Mouse (Mus musculus) testis, adult 2 months (tissue): ENCODE data around the gene Gm26602. TPM values are rescaled to one million over a fixed set of nuclear protein-coding genes. Genes with fewer than 3 reads are reported as not detected.

Experiments used
- H3K27ac ChIP-seq: fragments of 200-500 bp; 2 replicates; pipeline ENCODE4 v1.5.1; 2012; ENCODE audit warnings: low read depth, low read length; ENCODE audit not compliant: control insufficient read depth, insufficient read depth
- H3K27me3 ChIP-seq: fragments of 200-500 bp; 2 replicates; pipeline ENCODE4 v1.6.1; 2012; ENCODE audit warnings: mild to moderate bottlenecking, low read length, moderate library complexity; ENCODE audit not compliant: control insufficient read depth, insufficient read depth
- H3K36me3 ChIP-seq: fragments of 200-500 bp; 2 replicates; pipeline ENCODE4 v1.6.1; 2012; ENCODE audit warnings: mild to moderate bottlenecking, low read length; ENCODE audit not compliant: control insufficient read depth, insufficient read depth
- H3K4me1 ChIP-seq: fragments of 200-500 bp; 2 replicates; pipeline ENCODE4 v1.6.1; 2012; ENCODE audit warnings: low read length; ENCODE audit not compliant: control insufficient read depth, insufficient read depth
- H3K4me3 ChIP-seq: fragments of 200-500 bp; 2 replicates; pipeline ENCODE4 v1.5.1; 2012; ENCODE audit warnings: low read depth, mild to moderate bottlenecking, low read length, moderate library complexity, mixed read lengths; ENCODE audit not compliant: control insufficient read depth
- CTCF ChIP-seq: fragments of 200-500 bp; IDR thresholded peaks from 2 replicates; pipeline ENCODE4 v1.5.1; 2012; ENCODE audit warnings: low read depth, mild to moderate bottlenecking, inconsistent platforms, low read length, moderate library complexity; ENCODE audit not compliant: control insufficient read depth, insufficient read depth, insufficient replicate concordance
- POLR2A ChIP-seq: fragments of 200-500 bp; IDR thresholded peaks from 2 replicates; pipeline ENCODE4 v1.6.1; 2012; ENCODE audit warnings: low read depth, mild to moderate bottlenecking, inconsistent platforms, low read length, moderate library complexity; ENCODE audit not compliant: control insufficient read depth
- polyA plus RNA-seq: library from polyadenylated mRNA; depleted of rRNA; stranded (reverse); fragments of >200 nt; gene quantifications from 2 replicates; pipeline ENCODE4 v1.2.3, GENCODE M21; 2012

The Gm26602 gene
- polyA plus RNA-seq, 1 experiment: not detected

DNA sequence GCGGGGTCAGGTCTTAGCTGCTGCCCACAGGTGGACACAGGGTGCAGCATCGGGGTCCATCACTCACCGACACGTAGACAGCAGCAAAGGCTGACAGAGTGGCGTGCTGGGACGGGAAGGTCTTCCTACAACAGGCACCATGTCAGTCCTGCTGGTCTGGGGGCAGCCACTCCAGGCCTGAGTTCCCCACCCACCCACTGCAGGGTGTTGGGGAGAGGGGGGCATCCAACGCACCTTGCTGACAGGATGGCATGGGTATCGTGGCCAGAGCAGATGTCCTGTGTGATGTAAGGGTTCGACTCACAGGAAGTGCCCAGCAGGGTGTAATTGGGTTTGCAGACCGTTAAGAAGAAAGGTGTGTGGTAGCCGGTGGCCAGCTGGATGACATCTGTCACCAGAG lies 44.1 kb upstream of the Gm26602 start:
- H3K27me3 ChIP-seq: no peaks in the 10 kb centered on the region
- H3K4me1 ChIP-seq: no peaks in the 10 kb centered on the region; the same call in 1 of the 2 replicates
- TF ChIP-seq POLR2A (no peak), CTCF (no peak)
- H3K27ac ChIP-seq: no peak overlapping the region
- H3K4me3 ChIP-seq: no peak overlapping the region
- no peaks in the 10 kb centered on the region; the same call in 1 of the 2 replicates for H3K36me3 ChIP-seq

DNA sequence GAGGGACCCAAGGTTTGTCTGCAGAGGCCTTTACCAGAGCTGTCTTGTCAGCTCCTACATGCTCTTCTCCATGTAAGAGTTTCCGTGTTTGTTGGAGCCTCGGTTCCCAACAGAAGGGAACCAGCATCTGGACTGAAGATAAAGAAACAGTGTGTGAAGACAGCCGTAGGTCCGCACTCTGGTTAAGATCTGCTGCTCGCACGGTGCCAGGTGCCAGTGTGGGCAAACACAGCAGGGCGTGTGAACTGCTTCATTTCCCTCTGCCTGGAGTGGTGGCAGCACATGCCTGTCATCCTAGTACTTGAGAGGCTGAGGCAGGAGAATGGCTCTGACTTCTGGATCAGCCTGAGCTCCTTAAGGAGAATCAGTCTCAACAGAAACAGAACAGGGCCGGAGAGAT lies 38.8 kb upstream of the Gm26602 start:
- H3K36me3 ChIP-seq: no peaks in the 10 kb centered on the region
- no peaks in the 10 kb centered on the region for H3K27me3 ChIP-seq
- peaks cover 8% of the 10 kb centered on the region for H3K4me1 ChIP-seq
- TF ChIP-seq CTCF: no peak
- TF ChIP-seq POLR2A: no peak
- no peak overlapping the region for H3K27ac ChIP-seq
- H3K4me3 ChIP-seq: no peak overlapping the region

DNA sequence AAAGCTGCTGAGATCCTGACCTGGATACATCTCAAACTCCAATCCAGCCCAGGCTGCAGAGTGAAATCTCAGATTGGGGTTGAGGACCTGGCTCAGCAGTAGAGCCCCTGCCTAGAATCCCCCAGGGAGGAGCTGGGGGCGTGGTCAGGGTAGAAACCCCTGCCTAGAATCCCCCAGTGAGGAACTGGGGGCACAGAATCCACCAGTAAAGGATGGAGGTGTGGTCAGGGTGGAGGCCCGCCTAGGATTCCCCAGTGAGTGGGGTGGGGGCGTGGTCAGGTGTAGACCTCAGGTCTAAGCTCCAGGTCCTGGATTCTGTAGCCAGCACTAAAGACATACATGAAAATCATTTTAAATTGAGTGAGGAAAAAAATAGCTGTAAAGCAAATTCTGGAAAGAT lies 37.8 kb upstream of the Gm26602 start:
- H3K27ac ChIP-seq: no peak overlapping the region
- H3K4me3 ChIP-seq: no peak overlapping the region
- peaks cover 8% of the 10 kb centered on the region for H3K4me1 ChIP-seq
- no peaks in the 10 kb centered on the region for H3K36me3 ChIP-seq
- TF ChIP-seq POLR2A: no peak
- TF ChIP-seq CTCF: no peak
- no peaks in the 10 kb centered on the region for H3K27me3 ChIP-seq

DNA sequence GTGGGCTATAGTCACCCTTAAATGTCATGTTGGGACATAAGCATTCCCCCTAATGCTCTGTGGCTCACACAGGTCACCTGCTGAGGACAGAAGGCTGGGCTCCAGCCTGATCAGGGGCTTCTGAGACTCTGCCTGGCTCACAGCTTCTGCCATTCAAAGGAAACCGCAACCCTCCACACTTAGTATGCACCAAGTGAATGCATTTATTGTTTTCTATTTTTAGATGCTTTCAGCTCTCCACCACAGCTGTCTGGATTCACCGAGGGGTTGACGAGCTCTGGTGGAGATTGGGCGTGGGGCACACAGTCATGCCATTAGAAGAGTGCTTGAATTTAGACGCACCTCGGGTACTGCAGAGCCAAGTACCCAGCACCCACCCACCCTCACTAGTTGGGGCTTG lies 37.3 kb upstream of the Gm26602 start:
- Histone ChIP-seq H3K27ac (no peak overlapping the region), H3K27me3 (no peaks in the 10 kb centered on the region), H3K4me3 (no peak overlapping the region), H3K36me3 (no peaks in the 10 kb centered on the region), H3K4me1 (peaks cover 8% of the 10 kb centered on the region)
- TF ChIP-seq CTCF: no peak
- no peak for TF ChIP-seq POLR2A

DNA sequence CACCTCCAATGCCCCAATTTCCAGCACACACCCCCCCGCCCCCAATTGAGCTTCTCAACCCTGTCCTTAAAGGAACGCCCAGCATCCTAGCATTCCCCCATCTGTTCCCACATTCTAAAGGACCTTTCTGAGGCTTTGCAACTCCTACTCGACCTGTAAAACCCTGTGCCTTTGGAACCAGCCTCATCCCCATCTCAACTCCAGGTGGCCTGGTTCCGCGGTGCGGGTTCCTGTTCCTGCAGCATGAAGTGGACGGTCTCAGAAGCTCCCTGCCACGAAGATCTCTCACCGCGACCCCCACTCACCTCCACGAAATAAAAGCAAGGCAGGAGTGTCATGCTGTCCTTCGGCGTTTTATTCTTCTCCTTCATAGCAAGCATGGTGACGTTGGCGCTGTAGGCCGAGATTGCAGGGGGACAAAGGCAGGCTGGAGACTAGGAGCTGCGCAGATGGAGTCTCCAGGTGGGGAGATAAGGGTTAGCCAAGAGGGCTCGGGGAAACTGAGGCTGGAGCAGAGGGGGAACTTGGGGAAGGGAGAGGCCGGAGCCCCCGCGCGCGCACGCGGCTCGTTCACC lies 36.9 kb upstream of the Gm26602 start:
- H3K4me1 ChIP-seq: peaks cover 8% of the 10 kb centered on the region
- H3K4me3 ChIP-seq: peak overlapping the region; percentile 14
- no peak overlapping the region for H3K27ac ChIP-seq
- no peaks in the 10 kb centered on the region for H3K27me3 ChIP-seq
- H3K36me3 ChIP-seq: no peaks in the 10 kb centered on the region
- TF ChIP-seq POLR2A: no peak
- no peak for TF ChIP-seq CTCF

DNA sequence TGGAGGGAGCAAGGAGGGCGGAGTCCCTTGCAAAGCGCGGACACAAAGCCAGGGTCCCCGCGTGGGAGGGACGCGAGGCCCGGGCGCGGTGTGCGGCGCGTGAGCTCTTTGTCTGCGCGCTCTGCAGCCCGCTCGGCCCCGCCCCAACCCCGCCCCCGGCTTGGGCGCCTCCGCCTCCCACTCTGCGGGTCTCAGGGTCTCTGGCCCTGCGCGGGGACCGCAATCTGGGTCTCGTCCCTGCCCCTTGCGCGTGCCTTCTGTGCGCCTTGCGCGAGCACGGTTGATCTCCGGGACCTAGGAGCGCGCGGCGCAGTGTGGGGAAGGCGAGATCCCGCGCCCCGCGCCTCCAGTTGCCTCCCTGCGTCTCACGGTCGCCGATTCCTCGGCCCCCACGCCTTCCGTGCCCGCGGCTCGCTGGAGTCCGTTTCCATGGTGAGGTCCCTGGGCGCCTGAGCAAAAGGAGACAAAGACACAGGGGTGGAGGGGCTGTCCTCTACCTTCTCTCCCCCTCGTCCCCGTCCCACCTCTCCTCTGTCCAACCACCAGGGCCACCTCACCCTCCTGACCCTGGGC lies 36.3 kb upstream of the Gm26602 start, which contains the start of the genes Prtn3 and Plppr3:
TSS of gene Prtn3 (plus strand) at position 187 of the 573 bp plus-strand sequence.
TSS of gene Plppr3 (minus strand) at position 345 of the 573 bp plus-strand sequence.
- peaks cover 8% of the 10 kb centered on the region for H3K4me1 ChIP-seq
- H3K36me3 ChIP-seq: no peaks in the 10 kb centered on the region
- H3K27me3 ChIP-seq: no peaks in the 10 kb centered on the region
- TF ChIP-seq POLR2A (no peak), CTCF (no peak)
- no peak within 1 kb of the TSS for H3K27ac ChIP-seq
- peak within 1 kb of the TSS; percentile 64 for H3K4me3 ChIP-seq

DNA sequence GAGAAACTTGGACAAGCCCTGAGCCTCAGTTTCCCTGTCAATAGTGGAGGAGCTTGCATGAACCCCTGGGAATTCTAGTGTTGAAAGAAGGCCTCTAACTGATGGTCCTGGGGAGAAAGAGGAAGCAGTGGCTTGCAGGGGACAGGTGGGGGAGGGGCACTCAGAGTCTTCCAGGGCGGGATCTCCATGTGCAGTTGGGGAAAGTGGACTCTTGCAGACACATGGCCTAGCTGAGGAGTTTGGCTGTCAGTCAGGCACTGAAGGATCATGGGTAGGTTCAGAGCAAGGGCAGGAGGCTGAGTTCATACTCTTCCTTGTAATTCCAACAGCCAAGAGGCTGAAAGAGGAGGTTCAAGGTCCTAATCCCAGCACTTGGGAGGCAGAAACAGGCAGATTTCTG lies 33.5 kb upstream of the Gm26602 start:
- Histone ChIP-seq H3K4me1 (peaks cover 15% of the 10 kb centered on the region), H3K27ac (no peak overlapping the region), H3K27me3 (no peaks in the 10 kb centered on the region), H3K36me3 (no peaks in the 10 kb centered on the region), H3K4me3 (no peak overlapping the region)
- TF ChIP-seq POLR2A (no peak), CTCF (no peak)

DNA sequence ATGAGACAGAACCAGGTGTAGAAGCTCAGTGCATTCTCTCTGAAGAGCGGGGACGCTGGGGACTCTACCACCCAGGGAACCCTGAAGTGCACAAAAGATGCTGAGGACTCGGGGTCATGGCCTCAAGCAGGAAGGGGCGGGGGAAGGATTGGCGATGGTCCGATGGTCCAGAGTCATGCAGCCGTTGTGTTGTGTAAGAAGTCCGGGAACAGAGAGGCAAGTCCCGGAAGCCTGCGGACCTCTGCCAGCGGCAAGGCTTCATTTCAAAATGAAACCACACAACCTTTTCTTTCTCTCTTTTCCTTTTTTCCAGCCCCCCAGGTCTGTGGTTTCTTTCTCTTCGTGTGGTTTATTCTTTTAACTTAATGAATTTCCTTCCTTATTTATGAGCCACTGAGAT lies 32.9 kb upstream of the Gm26602 start:
- H3K27ac ChIP-seq: no peak overlapping the region
- H3K27me3 ChIP-seq: no peaks in the 10 kb centered on the region
- no peaks in the 10 kb centered on the region for H3K36me3 ChIP-seq
- H3K4me1 ChIP-seq: peaks cover 16% of the 10 kb centered on the region
- TF ChIP-seq POLR2A (no peak), CTCF (no peak)
- no peak overlapping the region for H3K4me3 ChIP-seq
